Mouse (Mus musculus): ENCODE measurements around the gene Arhgef25. TPM values are rescaled to one million over a fixed set of nuclear protein-coding genes. Genes with fewer than 3 reads are reported as not detected.
"Not testable (repeated sequence)": the region's sequence is repeated elsewhere in the genome, so short reads cannot be mapped to it uniquely, and the experiment has no call there.

The Arhgef25 gene
- polyA plus RNA-seq, 1 experiment from 2014 or later, result 2.6 TPM

- Histone ChIP-seq H3K4me3 (ENCODE audit: low read depth, low read length) (no peak overlapping the region), H3K9ac (replicated peaks) (peak overlapping the region; percentile 95; the same call in 1 of the 2 replicates), H3K36me3 (replicated peaks; ENCODE audit: insufficient read depth, low read length) (peaks cover 33% of the 10 kb centered on the region), H3K27ac (ENCODE audit: low read depth) (peak overlapping the region; percentile 89), H3K4me1 (ENCODE audit: insufficient read depth) (peaks cover 19% of the 10 kb centered on the region), H3K27me3 (ENCODE audit: insufficient read depth, low read length) (no peaks in the 10 kb centered on the region), H3K9me3 (ENCODE audit: low read length) (no peaks in the 10 kb centered on the region), H3K4me2 (ENCODE audit: low read depth, low read length) (peak overlapping the region; percentile 99)
- TF ChIP-seq CTCF (IDR thresholded peaks at IDR 0.05; ENCODE audit: low read depth) (no peak), EP300 (IDR thresholded peaks at IDR 0.05; ENCODE audit: low read depth) (no peak)
- ATAC-seq (no peak), DNase-seq (no peak)
- 50% methylated on average over 5 of the region's 5 CpGs for whole genome bisulfite sequencing (ENCODE audit: insufficient replicate concordance)
These were observed 6.5 kb upstream of the Arhgef25 start for GRCm38 (mm10) chr10:127196392-127196791.

- ATAC-seq, result peak; percentile 59
- peak within 1 kb of the TSS; percentile 95 for H3K9ac ChIP-seq (replicated peaks)
- no peaks in the 10 kb centered on the region for H3K9me3 ChIP-seq (ENCODE audit: low read length)
- 0% methylated on average over 28 of the region's 47 CpGs for WGBS (ENCODE audit: insufficient replicate concordance)
- H3K4me2 ChIP-seq (ENCODE audit: low read depth, low read length), result peak within 1 kb of the TSS; percentile 99
- H3K4me1 ChIP-seq (ENCODE audit: insufficient read depth), result peaks cover 19% of the 10 kb centered on the region
- no peaks in the 10 kb centered on the region for H3K27me3 ChIP-seq (ENCODE audit: insufficient read depth, low read length)
- peak within 1 kb of the TSS; percentile 89 for H3K27ac ChIP-seq (ENCODE audit: low read depth)
- TF ChIP-seq EP300 (IDR thresholded peaks at IDR 0.05; ENCODE audit: low read depth) (no peak), CTCF (IDR thresholded peaks at IDR 0.05; ENCODE audit: low read depth) (no peak)
- no peak for DNase-seq
- peak within 1 kb of the TSS; percentile 95 for H3K4me3 ChIP-seq (ENCODE audit: low read depth, low read length)
- peaks cover 26% of the 10 kb centered on the region for H3K36me3 ChIP-seq (replicated peaks; ENCODE audit: insufficient read depth, low read length)
These were observed 5.6 kb upstream of the Arhgef25 start, which contains the start of gene Dtx3 for GRCm38 (mm10) chr10:127195328-127196129. Gene Dtx3, minus strand, starts transcription at chr10:127195728.

GRCm38 (mm10) chr10:127194428-127195327 lies 4.8 kb upstream of the Arhgef25 start:
- Histone ChIP-seq H3K27me3 (ENCODE audit: insufficient read depth, low read length) (peaks cover 7% of the 10 kb centered on the region; the same call in 1 of the 2 replicates), H3K4me3 (ENCODE audit: low read depth, low read length) (peak overlapping the region; percentile 95), H3K4me2 (ENCODE audit: low read depth, low read length) (peak overlapping the region; percentile 99), H3K36me3 (replicated peaks; ENCODE audit: insufficient read depth, low read length) (peaks cover 18% of the 10 kb centered on the region), H3K9me3 (ENCODE audit: low read length) (no peaks in the 10 kb centered on the region), H3K4me1 (ENCODE audit: insufficient read depth) (peaks cover 27% of the 10 kb centered on the region), H3K27ac (ENCODE audit: low read depth) (peak overlapping the region; percentile 89), H3K9ac (replicated peaks) (peak overlapping the region; percentile 95)
- DNase-seq (peak; percentile 66), ATAC-seq (peak; percentile 70)
- 11% methylated on average over 22 of the region's 22 CpGs for WGBS (ENCODE audit: insufficient replicate concordance)
- TF ChIP-seq CTCF (IDR thresholded peaks at IDR 0.05; ENCODE audit: low read depth) (no peak), EP300 (IDR thresholded peaks at IDR 0.05; ENCODE audit: low read depth) (no peak)

- no peak for ATAC-seq
- Histone ChIP-seq H3K36me3 (replicated peaks; ENCODE audit: insufficient read depth, low read length) (peaks cover 2% of the 10 kb centered on the region; the same call in 1 of the 2 replicates), H3K9me3 (ENCODE audit: low read length) (no peaks in the 10 kb centered on the region), H3K4me3 (ENCODE audit: low read depth, low read length) (no peak overlapping the region), H3K4me2 (ENCODE audit: low read depth, low read length) (no peak overlapping the region), H3K9ac (replicated peaks) (no peak overlapping the region), H3K27ac (ENCODE audit: low read depth) (no peak overlapping the region), H3K27me3 (ENCODE audit: insufficient read depth, low read length) (peaks cover 23% of the 10 kb centered on the region), H3K4me1 (ENCODE audit: insufficient read depth) (peaks cover 44% of the 10 kb centered on the region)
- no peak for DNase-seq
- WGBS (ENCODE audit: insufficient replicate concordance), result 78% methylated on average over 9 of the region's 9 CpGs
- no peak for TF ChIP-seq CTCF (IDR thresholded peaks at IDR 0.05; ENCODE audit: low read depth)
- no peak for TF ChIP-seq EP300 (IDR thresholded peaks at IDR 0.05; ENCODE audit: low read depth)
These were observed 3.1 kb upstream of the Arhgef25 start for GRCm38 (mm10) chr10:127193011-127193410.

- H3K4me3 ChIP-seq (ENCODE audit: low read depth, low read length); ATAC-seq; DNase-seq; H3K9me3 ChIP-seq (ENCODE audit: low read length); H3K36me3 ChIP-seq (replicated peaks; ENCODE audit: insufficient read depth, low read length); H3K4me2 ChIP-seq (ENCODE audit: low read depth, low read length); H3K9ac ChIP-seq (replicated peaks): not testable (repeated sequence)
- peaks cover 31% of the 10 kb centered on the region for H3K27me3 ChIP-seq (ENCODE audit: insufficient read depth, low read length)
- 0 out of 2 replicates have a peak overlapping the region, but pooled peaks have one; percentile 1 for H3K27ac ChIP-seq (ENCODE audit: low read depth)
- 84% methylated on average over 1 of the region's 1 CpGs for WGBS (ENCODE audit: insufficient replicate concordance)
- H3K4me1 ChIP-seq (ENCODE audit: insufficient read depth), result peaks cover 45% of the 10 kb centered on the region
These were observed 2.1 kb upstream of the Arhgef25 start for GRCm38 (mm10) chr10:127192057-127192328.
